Mouse (Mus musculus) adrenal gland, adult 8-10 months (tissue): Measurements from ENCODE around the gene Gp9. TPM values are rescaled to one million over a fixed set of nuclear protein-coding genes. Genes with fewer than 3 reads are reported as not detected.
"Not testable (repeated sequence)": the region's sequence is repeated elsewhere in the genome, so short reads cannot be mapped to it uniquely, and the experiment has no call there.

Source experiments
- DNase-seq: peaks from one replicate; pipeline ENCODE4 v3.0.0; 2022
- total RNA-seq, 4 experiments: library from RNA; stranded (reverse); gene quantifications; 2 replicates each; pipeline ENCODE4 v1.2.4; 2022

The Gp9 gene
- total RNA-seq, 4 experiments from 2014 or later: 0.35 TPM; not detected in 3

DNA sequence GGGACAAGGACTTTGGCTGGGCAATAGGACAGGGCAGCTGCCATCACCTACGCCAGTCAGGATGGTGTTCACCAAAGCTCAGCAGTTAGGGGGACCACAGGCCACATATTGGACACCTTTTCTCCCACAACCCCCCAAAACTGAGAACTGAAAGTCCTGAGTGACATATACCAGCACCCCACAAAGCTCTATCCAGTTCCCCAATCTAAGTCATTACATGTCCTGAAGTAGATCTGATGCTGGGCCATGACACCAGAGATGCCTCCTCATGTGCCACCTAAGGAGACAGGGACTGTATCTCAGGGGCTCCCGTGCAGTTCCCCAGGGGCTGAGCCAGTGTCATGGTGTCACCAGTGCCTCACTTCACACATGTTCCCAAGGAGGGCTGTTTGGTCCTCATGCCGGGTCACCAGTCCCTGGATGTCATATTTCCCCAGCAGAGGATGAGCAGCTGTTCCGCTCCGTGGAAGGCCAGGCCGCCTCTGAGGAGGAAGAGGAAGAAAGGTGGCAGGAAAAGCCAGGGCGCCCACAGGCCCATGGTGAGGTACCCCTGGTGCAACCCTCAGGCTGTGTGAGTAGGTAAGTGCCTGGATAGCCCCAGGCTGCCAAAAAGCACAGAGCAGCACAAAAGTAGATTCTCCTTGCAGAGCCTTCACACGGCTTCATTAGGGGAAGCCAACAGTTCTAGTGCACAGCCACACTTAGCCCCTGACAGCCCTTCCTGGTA, 27.5 kb upstream of the Gp9 start:
- DNase-seq: no peak

- DNase-seq: no peak
These were observed 26.3 kb upstream of the Gp9 start for GRCm38 (mm10) chr6:87751574-87751973.

DNA sequence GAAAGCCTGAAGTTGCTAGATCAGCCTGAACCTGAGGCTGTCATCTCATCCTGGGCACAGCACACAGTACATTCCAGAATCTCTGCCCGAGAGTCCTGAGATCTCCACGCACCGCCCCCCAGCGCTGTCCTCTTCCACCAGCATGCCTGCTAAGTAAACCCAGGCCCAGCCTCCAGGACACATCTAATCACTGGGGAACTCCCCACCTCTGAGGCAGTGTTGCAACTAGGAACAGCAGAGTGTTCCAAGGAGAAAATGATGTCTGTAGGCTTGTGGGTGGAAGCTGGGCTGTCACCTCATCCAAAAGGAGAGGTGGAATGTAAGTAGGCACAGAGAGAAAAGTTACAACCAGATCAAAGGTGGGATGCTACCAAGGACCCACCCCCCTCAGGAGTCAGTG, 22.7 kb upstream of the Gp9 start:
- no peak for DNase-seq

GRCm38 (mm10) chr6:87756896-87757295, 21.0 kb upstream of the Gp9 start:
- DNase-seq: no peak

DNA sequence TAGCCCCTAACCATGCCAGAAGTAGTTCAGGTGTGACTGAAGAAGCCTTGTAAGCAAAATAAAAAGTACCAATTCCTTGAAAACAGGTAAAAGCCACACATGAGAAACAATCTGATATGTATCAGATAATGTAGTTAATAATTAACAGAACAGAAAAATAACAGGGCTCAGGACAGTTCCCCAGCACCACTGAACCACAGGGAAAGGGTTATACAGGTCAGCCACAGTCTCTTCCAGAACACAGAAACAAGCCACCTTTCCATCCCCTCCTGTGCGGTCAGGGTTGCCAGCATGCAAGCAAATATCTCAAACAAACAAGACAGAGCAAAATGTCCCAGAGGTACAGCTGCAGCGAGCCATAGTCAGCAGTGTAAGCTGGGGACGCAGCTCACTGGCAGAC, 18.5 kb upstream of the Gp9 start:
- no peak for DNase-seq

DNA sequence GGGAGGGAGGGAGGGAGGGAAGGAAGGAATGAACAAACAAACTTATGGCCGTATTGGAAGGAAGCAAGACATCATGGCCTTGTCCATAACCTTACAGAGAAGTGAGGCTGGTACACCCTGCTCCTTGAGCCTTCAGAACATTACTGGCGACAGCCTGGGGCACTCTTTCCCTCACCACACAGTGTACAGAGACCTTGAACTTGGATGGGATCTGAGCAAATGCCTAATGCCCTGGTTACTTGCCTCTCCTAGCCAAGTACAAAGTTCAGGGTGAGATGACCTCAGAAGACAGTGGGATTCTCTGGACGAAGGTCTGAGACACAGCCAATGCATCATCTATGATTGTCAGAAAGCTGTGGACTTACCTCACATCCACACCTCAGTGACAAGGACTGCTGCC, 18.0 kb upstream of the Gp9 start:
- DNase-seq: no peak

DNA sequence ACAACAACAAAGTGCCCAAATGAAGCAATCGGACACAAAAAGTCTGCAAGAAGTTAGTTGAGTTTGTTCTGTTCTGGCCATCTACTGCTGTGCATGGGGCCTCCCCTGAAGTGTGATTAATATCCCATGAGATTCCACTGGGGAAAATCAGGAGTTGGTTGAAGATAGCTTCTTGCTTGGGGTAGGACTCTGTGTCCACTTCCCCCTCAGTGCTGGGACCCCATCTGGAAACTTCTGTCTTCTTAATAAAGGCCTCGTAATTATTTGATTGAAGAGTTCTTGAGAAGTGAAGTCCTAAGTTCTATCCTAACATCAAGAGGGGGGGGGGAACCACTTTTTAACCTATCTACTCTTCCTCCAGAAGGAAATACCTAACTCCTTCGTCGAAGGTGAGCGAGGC, 15.7 kb upstream of the Gp9 start:
- DNase-seq: no peak

GRCm38 (mm10) chr6:87763376-87764280, 14.2 kb upstream of the Gp9 start:
- DNase-seq: no peak

GRCm38 (mm10) chr6:87764296-87764695, 13.6 kb upstream of the Gp9 start:
- DNase-seq: not testable (repeated sequence)

DNA sequence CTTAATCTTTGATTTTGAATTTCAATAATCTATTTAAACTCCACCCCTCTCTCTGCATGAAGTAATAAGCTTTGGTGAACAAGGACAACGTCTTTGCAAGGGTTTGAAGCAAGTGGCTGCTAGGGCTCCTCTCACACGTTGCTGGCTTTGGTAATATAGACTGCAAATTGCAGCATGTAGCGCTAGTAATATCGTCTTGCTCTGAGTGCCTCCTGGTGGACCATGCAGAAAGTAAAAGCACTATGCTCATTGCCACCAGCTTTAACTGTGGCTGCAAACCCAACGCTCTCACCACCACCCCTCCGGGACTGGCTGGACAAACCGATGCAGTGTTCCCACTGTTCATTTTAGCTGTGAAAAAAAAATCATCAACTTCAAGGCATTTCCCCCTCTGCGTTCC, 7.2 kb upstream of the Gp9 start:
- no peak for DNase-seq

DNA sequence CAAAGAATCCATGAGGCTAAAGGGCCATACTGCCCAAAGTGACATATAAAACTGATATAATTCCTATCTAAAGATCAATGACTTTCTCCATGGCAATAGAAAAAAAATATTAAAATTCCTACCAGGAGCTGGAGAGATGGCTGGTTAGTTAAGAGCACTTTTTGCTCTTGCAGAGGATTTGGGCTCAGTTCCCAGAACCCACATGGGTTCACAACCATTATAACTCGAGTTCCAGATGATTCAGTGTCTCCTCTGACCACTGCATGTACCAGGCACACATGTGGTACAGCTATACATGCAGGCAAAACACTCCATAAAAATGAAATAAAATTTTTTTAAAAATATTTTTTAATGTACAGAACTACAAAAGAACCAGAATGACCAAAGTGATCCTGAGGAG, 3.4 kb upstream of the Gp9 start:
- DNase-seq: no peak

- DNase-seq: no peak
These were observed 3.0 kb upstream of the Gp9 start for GRCm38 (mm10) chr6:87774909-87775308.

DNA sequence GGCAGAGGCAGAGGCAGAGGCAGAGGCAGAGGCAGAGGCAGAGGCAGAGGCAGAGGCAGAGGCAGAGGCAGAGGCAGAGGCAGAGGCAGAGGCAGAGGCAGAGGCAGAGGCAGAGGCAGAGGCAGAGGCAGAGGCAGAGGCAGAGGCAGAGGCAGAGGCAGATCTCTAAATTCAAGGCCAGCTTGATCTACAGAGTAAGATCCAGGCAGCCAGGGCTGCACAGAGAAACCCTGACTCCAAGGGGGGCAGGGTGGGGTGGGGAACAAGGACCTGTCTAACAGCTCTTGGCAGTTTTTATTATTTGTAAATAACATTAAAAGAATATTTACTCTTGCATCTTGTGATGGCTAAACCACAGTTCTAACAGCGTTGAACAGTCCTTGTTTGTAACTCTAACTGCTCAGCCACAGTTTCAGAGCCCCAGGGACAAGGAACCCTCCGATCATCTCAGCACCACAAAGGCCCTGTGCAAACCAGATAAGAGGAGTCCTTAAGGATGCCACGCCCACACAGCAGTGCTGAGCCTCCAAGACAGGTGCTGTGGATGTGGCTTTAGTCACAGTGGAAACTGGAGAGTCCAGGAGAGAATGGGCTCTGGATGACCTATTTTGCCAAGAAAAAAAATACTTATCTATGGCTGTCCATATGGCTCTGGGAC, 2.2 kb upstream of the Gp9 start:
- no peak for DNase-seq

DNA sequence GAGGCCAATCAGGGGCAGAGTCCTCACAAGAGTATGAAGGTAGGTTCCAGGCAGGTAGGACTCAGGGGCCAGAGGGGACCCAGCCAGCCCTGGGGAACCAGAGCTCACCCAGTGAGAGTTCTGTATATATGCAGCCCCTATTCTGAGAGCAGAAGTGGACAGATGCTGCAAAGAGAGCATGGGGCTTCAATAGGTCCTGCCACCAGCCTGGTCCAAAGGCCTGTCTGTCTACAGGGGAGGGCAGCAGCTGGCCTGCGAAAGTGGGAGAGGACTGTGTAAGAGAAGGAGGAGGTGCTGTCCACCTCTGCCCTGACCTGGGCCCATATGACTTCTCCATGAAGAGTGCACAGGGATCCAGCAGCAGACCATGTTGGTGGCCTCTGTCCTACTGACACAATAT, 1.2 kb upstream of the Gp9 start:
- no peak for DNase-seq

- DNase-seq: no peak
These were observed 662 bp downstream of the Gp9 start for GRCm38 (mm10) chr6:87778294-87779173.

DNA sequence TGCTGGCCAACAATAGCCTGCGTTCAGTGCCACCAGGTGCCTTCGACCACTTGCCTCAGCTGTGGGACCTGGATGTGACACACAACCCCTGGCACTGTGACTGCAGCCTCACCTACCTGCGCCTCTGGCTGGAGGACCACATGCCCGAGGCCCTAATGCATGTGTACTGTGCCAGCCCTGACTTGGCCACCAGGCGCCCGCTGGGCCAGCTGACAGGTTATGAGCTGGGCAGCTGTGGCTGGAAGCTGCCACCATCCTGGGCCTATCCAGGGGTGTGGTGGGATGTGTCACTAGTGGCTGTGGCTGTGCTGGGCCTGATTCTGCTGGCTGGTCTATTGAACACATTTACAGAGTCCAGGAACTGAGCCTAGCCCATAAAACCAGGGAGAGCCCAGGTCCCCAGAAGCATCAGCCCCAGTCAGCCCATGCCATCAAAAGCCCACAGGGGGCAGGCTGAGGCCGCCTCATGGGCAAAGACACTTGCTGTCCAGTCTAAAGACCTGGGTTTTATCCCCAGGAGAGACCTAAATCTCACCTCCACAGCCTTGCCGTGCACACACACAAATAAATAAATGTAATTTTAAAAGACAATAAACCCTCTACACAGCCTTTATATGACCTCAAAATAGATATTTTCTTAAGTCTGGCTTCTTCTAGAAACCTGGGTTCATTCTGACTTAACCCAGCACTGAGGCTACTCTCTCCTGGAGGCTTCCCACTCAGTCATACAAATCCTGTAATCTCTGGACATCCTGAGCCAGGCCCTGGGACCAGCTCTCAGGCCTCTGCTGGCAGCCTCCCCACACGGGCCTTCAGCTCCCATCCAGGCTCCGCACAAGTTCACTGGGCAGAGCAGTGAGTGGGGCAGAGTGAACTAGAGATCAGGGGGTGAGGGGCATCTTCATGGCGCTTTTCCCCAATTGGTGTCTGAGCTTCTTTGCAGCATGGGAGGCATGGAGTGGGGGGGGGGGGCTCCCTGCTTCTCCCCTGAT, 1.6 kb downstream of the Gp9 start:
- no peak for DNase-seq

- DNase-seq: no peak
These were observed 2.9 kb downstream of the Gp9 start for GRCm38 (mm10) chr6:87780546-87781301.

DNA sequence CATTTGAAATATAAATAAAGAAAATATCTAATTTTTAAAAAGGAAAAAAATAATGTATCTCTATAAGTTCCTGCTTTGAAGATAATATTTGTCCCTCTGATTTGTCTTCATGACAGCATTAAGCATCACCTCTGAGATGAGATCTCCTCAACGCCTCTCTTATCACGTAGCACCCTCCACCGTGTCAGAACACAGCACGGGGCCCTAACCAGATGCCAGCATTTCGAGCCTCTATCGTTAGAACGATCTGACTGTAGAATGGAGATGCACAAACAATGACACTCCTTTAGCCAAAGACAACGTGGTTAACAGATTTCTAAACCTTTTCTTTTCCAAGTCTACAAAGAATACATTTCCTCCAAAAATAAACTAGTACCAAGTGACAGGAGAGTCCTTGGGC, 6.2 kb downstream of the Gp9 start:
- DNase-seq: no peak

DNA sequence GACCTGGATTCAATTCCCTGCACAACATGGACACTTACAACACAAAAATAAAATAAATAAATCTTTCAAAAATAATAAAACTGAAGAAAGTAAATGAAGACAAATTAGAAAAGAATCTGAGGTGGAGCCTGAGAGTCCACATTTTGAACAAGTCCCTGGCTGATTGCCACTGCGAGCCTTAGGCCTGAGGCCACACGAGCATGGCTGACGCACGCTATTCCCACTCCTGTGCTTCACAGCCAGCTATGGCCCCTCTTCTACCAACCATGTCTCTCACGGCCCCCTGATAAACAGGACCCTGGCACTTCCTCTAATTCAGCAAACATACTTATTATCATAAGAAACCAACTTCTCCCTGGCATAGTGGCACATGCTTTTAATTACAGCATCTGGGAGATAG, 8.7 kb downstream of the Gp9 start:
- no peak for DNase-seq
